Mouse (Mus musculus) splenic B cell, adult 2 months (primary cell): ENCODE measurements at regions not wholly inside any gene's neighbourhood (a gene's known extent, or its start where the extent isn't known, plus 50 kb on each side); places are given as distances from the start of the nearest gene placed in this dataset.

Source experiments
- DNase-seq: peaks from one replicate; pipeline ENCODE4 v3.0.0-alpha.2; 2011; ENCODE audit warnings: low read depth, low spot score
- H3K27me3 ChIP-seq: 2 replicates; pipeline ENCODE4 v1.6.1; 2012; ENCODE audit warnings: mild to moderate bottlenecking, low read length, moderate library complexity, mixed read lengths; ENCODE audit not compliant: control insufficient read depth, poor library complexity, insufficient read depth, severe bottlenecking
- H3K36me3 ChIP-seq: 2 replicates; pipeline ENCODE4 v1.6.1; 2012; ENCODE audit warnings: mild to moderate bottlenecking, low read length, moderate library complexity, mixed read lengths; ENCODE audit not compliant: control insufficient read depth, poor library complexity, insufficient read depth, severe bottlenecking

- H3K36me3 ChIP-seq: no peaks in the 10 kb centered on the region
- H3K27me3 ChIP-seq: no peaks in the 10 kb centered on the region
- DNase-seq: no peak
These were observed 130.2 kb upstream of the Fstl4 start for GRCm38 (mm10) chr11:52634189-52634588.

- DNase-seq: no peak
- Histone ChIP-seq H3K27me3 (no peaks in the 10 kb centered on the region), H3K36me3 (no peaks in the 10 kb centered on the region)
These were observed 128.6 kb upstream of the Fstl4 start for GRCm38 (mm10) chr11:52635716-52636389.

- DNase-seq: no peak
- no peaks in the 10 kb centered on the region for H3K27me3 ChIP-seq
- no peaks in the 10 kb centered on the region for H3K36me3 ChIP-seq
These were observed 125.5 kb upstream of the Fstl4 start for GRCm38 (mm10) chr11:52638939-52639338.

GRCm38 (mm10) chr11:52641725-52642338, 122.6 kb upstream of the Fstl4 start:
- no peak for DNase-seq
- Histone ChIP-seq H3K27me3 (no peaks in the 10 kb centered on the region), H3K36me3 (no peaks in the 10 kb centered on the region)

- DNase-seq: no peak
- H3K27me3 ChIP-seq: no peaks in the 10 kb centered on the region
These were observed 120.2 kb upstream of the Fstl4 start for GRCm38 (mm10) chr11:52644081-52644768.

GRCm38 (mm10) chr11:52648176-52648839, 116.1 kb upstream of the Fstl4 start:
- no peaks in the 10 kb centered on the region for H3K36me3 ChIP-seq
- no peaks in the 10 kb centered on the region for H3K27me3 ChIP-seq
- no peak for DNase-seq

More at GRCm38 (mm10) chr11:52644081-52644768, 120.2 kb upstream of the Fstl4 start:
- no peaks in the 10 kb centered on the region for H3K36me3 ChIP-seq

- DNase-seq: no peak
- no peaks in the 10 kb centered on the region for H3K36me3 ChIP-seq
- no peaks in the 10 kb centered on the region for H3K27me3 ChIP-seq
These were observed 115.5 kb upstream of the Fstl4 start for GRCm38 (mm10) chr11:52648849-52649400.

- Histone ChIP-seq H3K36me3 (no peaks in the 10 kb centered on the region), H3K27me3 (no peaks in the 10 kb centered on the region)
- no peak for DNase-seq
These were observed 109.8 kb upstream of the Fstl4 start for GRCm38 (mm10) chr11:52654640-52655039.

GRCm38 (mm10) chr11:52655720-52656474, 108.5 kb upstream of the Fstl4 start:
- no peak for DNase-seq
- Histone ChIP-seq H3K36me3 (no peaks in the 10 kb centered on the region), H3K27me3 (no peaks in the 10 kb centered on the region)

- no peaks in the 10 kb centered on the region for H3K36me3 ChIP-seq
- no peak for DNase-seq
- no peaks in the 10 kb centered on the region for H3K27me3 ChIP-seq
These were observed 103.2 kb upstream of the Fstl4 start for GRCm38 (mm10) chr11:52661234-52661633.

- Histone ChIP-seq H3K36me3 (no peaks in the 10 kb centered on the region), H3K27me3 (no peaks in the 10 kb centered on the region)
- no peak for DNase-seq
These were observed 102.4 kb upstream of the Fstl4 start for GRCm38 (mm10) chr11:52661894-52662593.

GRCm38 (mm10) chr11:52665343-52665742, 99.1 kb upstream of the Fstl4 start:
- no peak for DNase-seq
- no peaks in the 10 kb centered on the region for H3K36me3 ChIP-seq
- H3K27me3 ChIP-seq: no peaks in the 10 kb centered on the region

- H3K36me3 ChIP-seq: no peaks in the 10 kb centered on the region
- no peak for DNase-seq
- no peaks in the 10 kb centered on the region for H3K27me3 ChIP-seq
These were observed 89.4 kb upstream of the Fstl4 start for GRCm38 (mm10) chr11:52675022-52675421.

GRCm38 (mm10) chr11:52678259-52678658, 86.2 kb upstream of the Fstl4 start:
- no peaks in the 10 kb centered on the region for H3K27me3 ChIP-seq
- no peak for DNase-seq
- no peaks in the 10 kb centered on the region for H3K36me3 ChIP-seq
